ENCODE assay signal across 7 mouse cellular contexts in the genomic region with DNA sequence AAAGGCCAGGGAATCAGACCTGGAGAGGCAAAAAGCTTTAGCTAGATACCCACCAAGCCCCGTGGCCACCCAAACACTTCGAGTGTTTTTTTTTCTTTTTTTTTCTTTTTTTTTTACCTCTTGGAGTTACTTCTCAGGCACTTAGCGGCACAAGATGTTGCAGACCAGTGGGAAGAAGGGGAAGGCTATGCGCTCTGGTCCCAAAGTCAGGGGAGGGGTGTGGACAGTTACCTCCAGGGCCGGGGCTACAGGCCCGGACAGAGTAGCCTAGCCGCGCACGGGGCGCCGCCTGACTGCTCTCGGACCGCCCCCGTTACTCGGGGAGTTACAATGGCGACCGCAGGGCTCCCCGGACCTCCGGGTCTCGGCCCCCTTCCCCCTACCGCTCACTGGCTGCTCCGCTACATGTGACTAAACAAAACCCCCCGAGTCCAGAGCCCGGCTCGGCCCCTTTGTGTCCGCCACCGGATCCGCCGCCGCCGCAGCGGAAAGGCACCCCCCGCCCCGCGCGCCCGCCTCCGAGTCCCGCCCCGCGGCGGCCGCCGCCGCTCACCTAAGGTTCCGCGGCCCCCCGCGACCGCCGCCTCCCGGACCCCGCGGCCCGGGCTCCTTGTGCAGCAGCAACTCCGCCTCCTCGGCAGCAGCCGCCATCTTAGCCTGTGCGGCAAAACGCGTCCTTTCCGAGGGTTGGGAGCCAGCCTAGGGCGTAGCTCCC. TPM values are rescaled to one million over a fixed set of nuclear protein-coding genes. Genes with fewer than 3 reads are reported as not detected.
DNase-seq lines count a peak whose midpoint lies in the region; ATAC-seq and TF ChIP-seq lines count a peak whose summit lies in the region.

No protein-coding gene starts in this region.

- TF ChIP-seq CTCF in small intestine, adult 2 months (IDR thresholded peaks at IDR 0.05; ENCODE audit: extremely low read depth, insufficient read length, insufficient replicate concordance, low read depth, low read length), result no peak

- intact Hi-C loops in left cerebral cortex, postnatal 14 days (cut with DNase I), result loop anchor here (10.0 kb wide), 1 partner anchor 109 kb away; no protein-coding TSS in a partner anchor

- ATAC-seq in forebrain, embryonic 12.5 days (ENCODE audit: low FRiP score), result peak; percentile 90
- peak; percentile 44 to 61 for ATAC-seq in hematopoietic stem cell, adult 5-6 weeks (replicated peaks in 1 of 2; ENCODE audit: insufficient read depth in 1 of 2, low FRiP score in 2 of 2, low TSS enrichment in 1 of 2, low read depth in 1 of 2, poor library complexity in 2 of 2, severe bottlenecking in 2 of 2)
- peak; percentile 50 for ATAC-seq in megakaryocyte progenitor cell, adult 5-6 weeks (replicated peaks; ENCODE audit: poor library complexity)

- H3K4me1 ChIP-seq in forebrain, embryonic 12.5 days, result peaks cover 30% of the 10 kb centered on the region
- peaks cover 4% of the 10 kb centered on the region; the same call in 1 of the 2 replicates for H3K4me1 ChIP-seq in small intestine, adult 2 months (ENCODE audit: control insufficient read depth, insufficient read depth, insufficient read length, low read length)

- TF ChIP-seq POLR2A in small intestine, adult 2 months (IDR thresholded peaks at IDR 0.05; ENCODE audit: low read depth, low read length), result no peak

- H3K9me3 ChIP-seq in forebrain, embryonic 12.5 days, result no peaks in the 10 kb centered on the region

- H3K27me3 ChIP-seq in forebrain, embryonic 12.5 days, result no peaks in the 10 kb centered on the region
- H3K27me3 ChIP-seq in small intestine, adult 2 months (ENCODE audit: control insufficient read depth, insufficient read depth, low read length), result no peaks in the 10 kb centered on the region

- peak overlapping the region; percentile 96 for H3K9ac ChIP-seq in forebrain, embryonic 12.5 days

- H3K27ac ChIP-seq in forebrain, embryonic 12.5 days, result peak overlapping the region; percentile 99
- H3K27ac ChIP-seq in small intestine, adult 2 months (ENCODE audit: insufficient read depth, low read depth, low read length), result peak overlapping the region; percentile 67

- H3K4me3 ChIP-seq in forebrain, embryonic 12.5 days (replicated peaks), result peak overlapping the region; percentile 83
- peak overlapping the region; percentile 81 for H3K4me3 ChIP-seq in small intestine, adult 2 months (ENCODE audit: low read depth, low read length)

- peak; percentile 62 for DNase-seq in ES-CJ7 (ENCODE audit: low read depth, low spot score)
- peak; percentile 87 for DNase-seq in adrenal gland, postnatal 14 days
- peak; percentile 59 to 67 for DNase-seq in left cerebral cortex, postnatal 14 days (ENCODE audit: low spot score in 2 of 2)

- peak overlapping the region; percentile 77 for H3K4me2 ChIP-seq in forebrain, embryonic 12.5 days

- peaks cover 7% of the 10 kb centered on the region for H3K36me3 ChIP-seq in forebrain, embryonic 12.5 days (replicated peaks)
- H3K36me3 ChIP-seq in small intestine, adult 2 months (ENCODE audit: control insufficient read depth, insufficient read depth, low read length), result no peaks in the 10 kb centered on the region

- WGBS in forebrain, embryonic 12.5 days, result under 1% methylated on average over 63 of the region's 63 CpGs
- WGBS in small intestine, adult 2 months, result 1% methylated on average over 61 of the region's 63 CpGs

RNA-seq across cellular contexts. Expression of gene Zfp644, which starts 1.2 kb away (rescaled TPM):
- 62.4 and 72.0 TPM in 2 replicates for total RNA-seq in adrenal gland, postnatal 14 days (2021)
- 89.9 and 90.3 TPM in 2 replicates for polyA plus RNA-seq in forebrain, embryonic 12.5 days (2016; fragmentation: Nextera tagmentation; extraction: Ambion mirVana)
- total RNA-seq in hematopoietic stem cell, adult 5-6 weeks (2017), result 140 and 141 TPM in 2 replicates
- 10 to 100 TPM; 85.2 to 87.0 TPM for total RNA-seq in left cerebral cortex, postnatal 14 days (2021)
- total RNA-seq in megakaryocyte progenitor cell, adult 5-6 weeks (2015), result 73.1 and 92.7 TPM in 2 replicates
- 67.8 and 79.0 TPM in 2 replicates for total RNA-seq in megakaryocyte progenitor cell, adult 5-6 weeks (2017)
- 1.3 and 3.3 TPM in 2 replicates for polyA plus RNA-seq in small intestine, adult 2 months (2012; rRNA removed)

Comparison
In these comparisons a context has a peak if more than half of its experiments do, and no peak if none do; other contexts are left out.
1. Peak in every context shown above with its lines: DNase-seq, ATAC-seq, H3K4me3 ChIP-seq and H3K27ac ChIP-seq.